Mouse (Mus musculus) heart, adult 2 months (tissue): ENCODE measurements around the gene Stambpl1.

Experiments used
- CTCF ChIP-seq: fragments of 200-600 bp; IDR thresholded peaks from 2 replicates; pipeline ENCODE4 v1.8.1; 2022; ENCODE audit warnings: antibody characterized with exemption, mild to moderate bottlenecking, moderate library complexity
- POLR2A ChIP-seq: fragments of 200-500 bp; IDR thresholded peaks from 2 replicates; pipeline ENCODE4 v1.6.1; 2011; ENCODE audit warnings: mild to moderate bottlenecking, low read depth, low read length, control low read depth; ENCODE audit not compliant: insufficient read depth

- TF ChIP-seq POLR2A (no peak), CTCF (no peak)
Observed at GRCm38 (mm10) chr19:34180316-34180715, 11.7 kb upstream of the Stambpl1 start.
